Mouse (Mus musculus) telencephalon, adult 2 months (tissue): ENCODE data around the gene Gast.
"Not testable (repeated sequence)": the region's sequence is repeated elsewhere in the genome, so short reads cannot be mapped to it uniquely, and the experiment has no call there.

Source experiments
- DNase-seq: peaks from one replicate; pipeline ENCODE4 v3.0.0-alpha.2; 2011; ENCODE audit warnings: low read depth, low spot score

The Gast gene

DNA sequence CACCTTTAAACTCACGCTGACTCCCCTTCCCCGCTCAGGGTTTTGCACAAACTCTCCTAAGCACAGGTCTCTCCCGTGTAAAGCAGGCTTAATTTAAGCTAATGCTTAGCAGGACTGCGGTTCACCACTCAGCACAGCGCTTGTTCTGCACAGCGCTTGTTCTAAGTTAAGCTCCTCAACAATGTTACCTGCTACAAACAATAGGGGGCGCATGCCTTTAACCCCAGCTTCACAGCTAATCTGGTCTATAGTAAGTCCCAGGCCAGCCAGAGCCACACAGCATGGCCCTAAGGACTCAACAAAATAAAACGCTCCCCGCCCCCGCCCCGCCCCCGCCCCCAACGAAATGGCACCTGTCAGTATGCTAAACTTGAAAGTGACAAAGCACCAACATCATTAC is 26.9 kb downstream of the Gast start:
- DNase-seq = not testable (repeated sequence)

DNA sequence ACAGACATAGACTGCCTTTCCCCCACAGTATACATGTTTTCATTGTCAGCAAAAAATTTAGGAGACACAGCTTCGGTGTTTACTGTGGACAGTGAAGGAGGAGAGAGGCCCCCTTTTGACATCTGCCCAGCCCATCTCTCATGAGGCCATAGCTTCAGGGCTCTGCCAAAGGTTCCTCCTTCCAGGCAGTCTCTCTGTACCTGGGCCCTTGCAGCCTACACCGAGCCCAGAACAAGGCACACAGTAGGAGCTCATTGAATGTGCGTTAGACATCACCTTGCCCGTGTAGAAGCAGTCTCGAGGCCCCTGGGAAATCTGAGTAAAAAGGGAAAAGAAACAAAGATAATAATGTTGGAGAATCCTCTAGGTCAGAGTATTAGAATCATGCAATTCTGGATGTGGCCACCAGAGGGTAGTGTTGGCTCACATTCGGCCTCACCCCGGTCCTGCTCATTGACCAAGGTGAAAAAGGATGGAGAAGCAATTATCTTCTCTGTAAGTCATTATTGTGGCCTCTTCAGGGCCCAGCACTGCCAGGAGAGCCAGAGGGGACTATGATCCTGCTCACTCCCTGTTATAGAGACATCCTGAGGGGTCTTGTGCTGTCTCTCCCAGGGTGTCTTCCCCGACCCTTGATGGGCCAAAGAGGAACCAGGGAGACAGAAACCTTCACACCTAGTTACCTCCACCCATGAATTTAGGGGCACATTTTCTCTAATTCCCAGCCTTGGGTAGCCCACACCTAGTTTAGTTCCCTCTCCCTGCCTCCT is 28.2 kb downstream of the Gast start:
- DNase-seq = no peak

DNA sequence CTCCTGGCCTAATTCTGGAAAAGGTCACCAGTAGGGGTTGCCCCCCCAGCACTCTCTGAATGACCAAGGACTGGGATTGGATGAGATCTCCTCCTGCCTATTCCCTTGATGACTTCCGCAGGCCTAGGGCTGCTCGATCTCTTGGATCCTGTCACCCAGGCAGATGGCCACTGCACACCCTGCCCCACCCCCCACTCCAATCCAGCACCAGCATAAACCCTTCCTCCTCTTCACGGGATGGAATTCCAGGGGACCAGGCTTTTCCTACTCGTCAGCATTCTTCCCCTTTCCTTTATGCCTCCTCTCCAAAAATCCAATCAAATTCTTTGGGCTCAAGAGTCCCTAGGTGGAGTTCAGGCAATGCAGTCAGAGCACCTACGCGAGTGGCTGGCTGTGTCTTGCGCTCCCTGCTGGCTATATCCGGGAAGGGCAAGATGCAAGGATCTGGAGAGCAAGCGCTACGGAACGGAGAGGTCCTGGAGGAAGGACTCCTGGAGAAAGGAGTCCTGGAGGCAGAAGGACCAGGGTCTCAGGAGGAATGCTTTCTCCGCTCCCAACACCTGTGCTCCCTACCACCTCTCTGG is 28.9 kb downstream of the Gast start:
- DNase-seq = no peak

DNA sequence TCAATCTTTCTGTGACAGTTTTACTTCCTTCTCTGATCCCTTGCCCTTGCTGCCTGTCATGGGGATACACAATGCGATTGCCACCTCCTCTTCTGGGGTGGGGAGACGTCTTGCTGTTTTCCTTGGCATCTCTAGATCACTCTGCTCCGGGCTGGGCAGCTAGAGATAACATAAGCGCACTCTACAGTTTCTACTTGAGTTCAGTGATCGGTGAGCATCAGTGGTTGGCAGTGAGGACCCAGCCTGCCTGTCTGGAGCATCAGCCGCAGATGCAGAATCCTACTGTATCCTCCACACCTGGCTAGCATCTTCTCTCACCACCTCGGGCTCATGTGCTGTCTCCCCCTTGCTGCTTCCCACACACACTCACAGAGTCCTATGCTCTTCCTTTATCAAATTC is 34.9 kb downstream of the Gast start:
- DNase-seq = no peak

DNA sequence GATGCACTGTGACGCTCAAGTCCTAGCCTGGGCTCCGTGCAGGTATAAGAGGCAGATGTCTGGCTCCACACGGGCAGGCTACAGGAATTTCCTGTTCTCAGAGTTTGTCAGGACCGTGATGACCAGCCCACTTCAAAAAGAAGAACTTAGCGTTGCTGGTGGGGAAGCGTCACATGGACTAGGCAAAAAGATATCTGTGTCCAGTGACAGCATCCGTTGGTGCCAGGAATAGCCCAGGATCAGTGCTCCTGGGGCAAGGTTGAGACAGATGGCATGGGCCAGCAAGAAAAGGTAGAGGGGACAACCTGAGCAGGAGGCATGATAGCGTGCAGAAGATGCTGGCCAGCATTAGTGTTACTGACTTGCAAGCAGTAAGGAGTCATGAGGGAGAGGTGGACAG is 35.6 kb downstream of the Gast start:
- no peak for DNase-seq

DNA sequence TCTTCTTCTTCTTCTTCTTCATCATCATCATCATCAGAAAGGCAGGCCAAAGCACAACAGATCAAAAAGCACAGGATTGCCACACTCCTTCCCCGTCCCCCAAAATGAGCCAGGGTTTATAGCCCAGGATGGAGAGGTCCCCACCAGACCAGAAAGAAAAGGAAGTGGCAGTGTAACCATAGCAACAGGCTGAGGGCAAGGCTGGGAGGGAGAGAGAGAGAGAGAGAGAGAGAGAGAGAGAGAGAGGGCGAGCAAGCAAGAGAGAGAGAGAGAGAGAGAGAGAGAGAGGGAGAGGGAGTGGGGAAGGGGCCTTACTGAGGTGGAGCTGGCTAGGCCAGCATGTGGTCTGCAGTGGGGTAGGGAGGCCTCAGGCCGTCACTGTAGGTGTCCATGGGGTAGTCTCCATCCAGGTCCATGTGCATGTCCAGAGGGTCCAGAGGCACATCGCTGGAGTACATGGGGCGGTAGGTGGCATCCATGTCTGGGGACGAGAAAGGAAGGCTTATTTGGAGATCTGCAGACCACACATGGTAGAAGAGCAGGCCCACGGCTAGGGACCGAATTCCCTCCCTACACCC is 37.9 kb downstream of the Gast start:
- no peak for DNase-seq

DNA sequence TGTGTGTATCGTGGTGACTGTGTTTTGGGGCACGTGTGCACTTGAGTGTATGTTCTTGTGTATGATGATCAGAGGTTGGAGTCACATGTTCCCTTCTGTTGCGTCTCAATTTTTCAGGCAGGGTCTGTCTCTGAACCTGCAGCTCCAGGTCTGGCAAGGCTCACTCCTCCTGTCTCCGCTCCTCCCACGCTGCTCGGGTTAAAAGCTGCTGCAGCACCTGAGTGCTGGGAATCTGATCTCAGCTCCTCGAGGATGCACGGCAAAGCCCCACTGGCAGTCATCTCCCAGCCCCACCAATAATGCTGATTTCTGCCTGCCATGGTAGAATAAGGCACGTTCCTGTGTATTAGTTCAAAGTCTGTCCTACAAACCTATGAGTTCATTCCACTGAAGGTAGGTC is 40.9 kb downstream of the Gast start:
- DNase-seq = no peak

DNA sequence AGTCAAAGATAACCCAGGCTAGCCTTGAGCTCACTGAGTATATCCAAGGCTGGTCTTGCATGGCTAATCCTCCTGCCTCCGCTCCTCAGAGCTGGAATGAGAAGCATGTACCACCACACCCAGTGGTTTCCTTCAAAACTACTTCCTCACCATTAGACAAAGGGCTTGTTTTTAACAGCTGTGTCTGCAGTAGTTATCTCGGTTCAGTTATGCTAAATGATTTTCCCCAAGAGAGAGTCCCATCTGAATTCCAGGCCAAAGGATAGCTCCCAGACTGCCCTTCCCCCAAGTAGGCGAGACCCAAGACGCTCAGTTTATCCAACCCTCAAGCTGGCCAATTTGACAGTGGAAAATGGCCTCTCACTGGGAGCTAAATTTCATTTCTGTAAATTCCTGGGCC is 41.8 kb downstream of the Gast start:
- no peak for DNase-seq

DNA sequence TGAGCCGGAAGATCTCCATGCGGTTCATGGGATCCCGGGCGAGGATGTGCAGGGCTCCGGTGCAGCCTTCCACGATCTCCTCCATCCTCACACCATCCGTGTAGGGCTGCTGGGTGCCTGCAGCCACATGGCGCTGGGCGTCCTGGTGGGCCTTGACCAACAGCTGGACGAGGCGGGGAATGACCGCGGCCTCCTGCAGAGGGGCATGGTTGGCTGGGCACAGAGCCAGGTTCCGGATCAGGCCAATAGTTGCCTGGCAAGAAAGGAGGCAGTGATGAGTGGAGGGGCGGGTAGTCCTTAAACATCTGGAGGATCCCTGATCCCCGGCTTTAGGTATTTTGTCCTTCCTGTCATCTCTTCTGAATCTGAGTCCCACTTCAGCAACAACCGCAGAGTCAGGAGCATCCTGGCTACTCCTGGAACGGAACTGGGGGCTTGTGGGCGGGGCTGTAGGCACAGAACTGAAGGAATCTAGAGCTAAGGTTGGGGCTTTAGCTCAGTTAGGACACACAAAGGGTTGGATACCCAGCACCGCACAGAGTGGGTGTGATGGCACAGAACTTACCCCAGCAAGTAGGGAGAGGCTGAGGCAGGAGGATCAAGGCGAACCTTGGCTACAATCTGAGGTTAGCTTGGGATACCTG is 42.7 kb downstream of the Gast start:
- no peak for DNase-seq

DNA sequence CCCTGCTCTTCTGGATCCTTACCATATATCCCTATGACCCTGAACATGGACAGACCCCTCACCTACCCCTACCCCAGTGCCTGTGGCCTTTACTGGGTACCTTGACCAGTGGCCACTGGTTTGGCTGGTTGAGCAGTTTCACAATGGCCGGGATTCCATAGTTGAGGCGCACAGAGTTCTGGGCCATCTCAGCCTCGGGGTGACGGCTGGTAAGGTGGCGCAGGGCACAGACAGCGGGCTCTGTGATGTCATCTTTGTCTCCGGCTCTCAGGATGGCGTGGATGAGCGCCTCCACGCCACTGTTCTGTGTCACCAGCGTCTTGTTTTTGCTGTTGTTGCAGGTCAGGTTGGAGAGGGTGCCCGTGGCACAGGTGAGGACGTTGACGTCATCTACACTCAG is 43.8 kb downstream of the Gast start:
- no peak for DNase-seq

DNA sequence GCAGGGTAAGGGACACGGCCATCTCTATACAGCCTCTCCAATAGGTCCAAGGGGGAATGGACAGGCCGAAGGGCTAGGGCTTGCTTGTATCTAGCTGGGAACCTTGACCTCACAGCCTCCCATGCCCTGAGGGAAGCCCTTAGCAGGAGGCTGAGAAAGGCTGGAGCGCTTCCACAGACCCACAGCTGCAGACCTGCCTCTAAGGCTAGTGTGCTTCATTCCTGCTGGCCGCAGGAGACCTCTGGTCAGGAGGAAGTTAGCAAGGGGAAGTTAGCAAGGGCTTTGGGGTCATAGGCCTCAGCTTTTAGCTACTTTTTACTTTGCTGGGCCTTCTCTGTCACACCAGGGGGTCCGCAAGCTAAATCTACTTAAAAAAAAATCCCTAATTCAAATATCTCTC is 44.2 kb downstream of the Gast start:
- no peak for DNase-seq

DNA sequence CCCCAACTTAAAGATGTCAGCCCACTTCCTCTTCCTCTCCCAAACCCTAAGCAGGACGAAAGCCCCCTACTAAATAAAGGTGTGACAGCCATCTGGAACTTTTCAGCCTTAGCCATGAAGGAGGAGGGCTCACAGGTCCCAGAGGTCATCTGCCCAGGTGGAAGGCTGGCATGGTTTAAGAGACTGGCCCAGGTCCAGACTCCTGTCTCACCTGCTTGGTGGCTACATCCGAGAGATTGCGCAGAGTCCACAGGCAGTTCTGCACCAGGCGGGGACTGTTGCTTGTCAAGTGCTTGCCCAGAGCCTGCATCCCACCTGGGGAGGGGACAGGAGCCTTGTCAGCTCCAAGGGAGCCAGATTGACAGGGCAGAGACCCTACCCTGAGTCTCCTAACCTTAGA is 45.1 kb downstream of the Gast start:
- no peak for DNase-seq

DNA sequence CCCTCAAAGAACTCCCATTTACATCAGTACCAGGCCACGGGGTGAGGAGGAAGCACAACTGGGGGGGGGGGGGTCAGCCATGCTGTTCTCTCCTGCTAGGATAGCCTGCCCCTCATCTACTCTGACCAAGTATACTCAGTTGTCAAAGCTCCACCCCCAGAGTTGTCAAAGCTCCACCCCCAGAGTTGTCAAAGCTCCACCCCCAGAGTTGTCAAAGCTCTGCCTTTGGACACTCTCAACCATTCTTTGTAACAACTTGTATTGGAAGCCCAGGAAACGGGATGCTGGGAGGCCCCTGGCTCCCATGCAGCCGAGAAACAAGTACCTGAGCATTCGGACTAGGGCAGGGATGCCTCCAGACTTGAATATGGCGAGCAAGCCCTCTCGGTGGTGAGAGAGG is 48.5 kb downstream of the Gast start:
- no peak for DNase-seq

DNA sequence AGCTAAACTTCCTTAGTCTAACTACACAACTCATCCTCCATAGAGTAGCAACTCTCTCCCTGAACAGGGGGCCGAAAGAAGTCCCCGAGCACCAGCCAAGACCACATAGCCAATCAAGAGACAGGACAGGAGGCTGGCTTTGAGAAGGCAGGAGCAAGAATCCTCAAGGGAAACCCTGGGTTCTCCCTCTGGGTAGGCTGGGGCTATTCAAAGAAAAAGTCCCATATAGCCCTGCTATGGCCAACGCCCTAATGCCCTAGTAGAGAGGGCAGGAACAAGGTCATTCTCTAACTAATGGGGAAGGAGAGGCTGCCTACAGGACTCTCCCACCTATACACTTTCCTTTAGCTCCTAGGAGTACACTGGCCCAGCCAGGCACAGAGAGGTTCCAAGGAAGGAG is 50.8 kb downstream of the Gast start:
- DNase-seq = no peak

DNA sequence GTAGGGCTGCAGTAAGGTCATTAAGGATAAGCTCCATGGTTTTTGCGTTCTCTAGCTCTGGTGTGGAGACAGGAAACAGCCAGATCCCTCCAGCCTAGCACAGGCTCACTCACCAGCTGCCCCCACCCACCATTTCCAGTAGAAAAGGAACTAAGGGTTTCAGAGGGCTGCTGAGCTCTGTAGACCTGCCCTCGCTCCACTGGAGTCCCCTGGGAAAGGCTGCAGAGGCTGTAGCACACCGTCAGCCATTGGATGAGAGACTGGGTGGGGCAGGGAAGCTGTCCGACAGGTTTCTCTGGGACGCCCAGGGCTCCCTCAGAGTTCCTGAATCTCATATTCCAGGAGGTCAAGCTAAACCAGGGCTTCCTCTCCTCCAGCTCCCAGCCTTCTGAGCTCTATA is 52.4 kb downstream of the Gast start:
- DNase-seq = no peak
